Mouse (Mus musculus) heart, adult 11 months (tissue): Measurements from ENCODE around the gene Ppp2r3d.
"Not testable (repeated sequence)": the region's sequence is repeated elsewhere in the genome, so short reads cannot be mapped to it uniquely, and the experiment has no call there.

Source experiments
- DNase-seq: peaks from one replicate; pipeline ENCODE4 v3.0.0; 2022

The Ppp2r3d gene

GRCm38 (mm10) chr9:124476096-124476902 is at the start of gene Ppp2r3d:
Gene Ppp2r3d, minus strand, starts transcription at chr9:124476898.
- peak; percentile 93 for DNase-seq

- not testable (repeated sequence) for DNase-seq
These were observed 17.0 kb upstream of the Ppp2r3d start, which contains the start of gene Gm21836 for GRCm38 (mm10) chr9:124493693-124494092. Gene Gm21836, minus strand, starts transcription at chr9:124493793.

- DNase-seq = peak; percentile 91
These were observed 3.8 kb upstream of the Ppp2r3d start for GRCm38 (mm10) chr9:124480361-124480980.

GRCm38 (mm10) chr9:124478081-124478480 is 1.4 kb upstream of the Ppp2r3d start:
- peak; percentile 97 for DNase-seq

- DNase-seq = peak; percentile 83
These were observed 1.0 kb downstream of the Ppp2r3d start for GRCm38 (mm10) chr9:124475689-124476088.

GRCm38 (mm10) chr9:124456572-124456971 is 20.1 kb downstream of the Ppp2r3d start:
- peak; percentile 89 for DNase-seq

- DNase-seq = peak; percentile 93
These were observed 34.2 kb downstream of the Ppp2r3d start for GRCm38 (mm10) chr9:124442533-124442855.

- DNase-seq = peak; percentile 95
These were observed 34.8 kb downstream of the Ppp2r3d start for GRCm38 (mm10) chr9:124441681-124442532.

- no peak for DNase-seq
These were observed 36.0 kb downstream of the Ppp2r3d start for GRCm38 (mm10) chr9:124440724-124441045.

- peak; percentile 98 for DNase-seq
These were observed 36.6 kb downstream of the Ppp2r3d start for GRCm38 (mm10) chr9:124439848-124440723.

GRCm38 (mm10) chr9:124439403-124439847 is 37.3 kb downstream of the Ppp2r3d start:
- peak; percentile 96 for DNase-seq

GRCm38 (mm10) chr9:124438686-124439346 is 37.9 kb downstream of the Ppp2r3d start:
- peak; percentile 95 for DNase-seq

GRCm38 (mm10) chr9:124425411-124425885 is 51.2 kb downstream of the Ppp2r3d start:
- peak; percentile 99 for DNase-seq

GRCm38 (mm10) chr9:124424542-124425410 is 51.9 kb downstream of the Ppp2r3d start:
- DNase-seq = peak; percentile 100

- no peak for DNase-seq
These were observed 52.5 kb downstream of the Ppp2r3d start for GRCm38 (mm10) chr9:124424292-124424541.

- peak; percentile 100 for DNase-seq
These were observed 53.0 kb downstream of the Ppp2r3d start for GRCm38 (mm10) chr9:124423552-124424291.

- peak; percentile 100 for DNase-seq
These were observed 53.7 kb downstream of the Ppp2r3d start for GRCm38 (mm10) chr9:124422900-124423551.

GRCm38 (mm10) chr9:124422427-124422826 is 54.3 kb downstream of the Ppp2r3d start:
- DNase-seq = no peak

- DNase-seq = no peak
These were observed 63.8 kb downstream of the Ppp2r3d start for GRCm38 (mm10) chr9:124412921-124413320.

- DNase-seq = no peak
These were observed 65.1 kb downstream of the Ppp2r3d start for GRCm38 (mm10) chr9:124411553-124411952.
